Mouse (Mus musculus) MN1 (cell line): Measurements from ENCODE around the gene Gm9999.

Source experiments
- DNase-seq: peaks from one replicate; pipeline ENCODE4 v3.0.0-alpha.2; 2016; ENCODE audit warnings: low spot score

Gene Gm9999

DNA sequence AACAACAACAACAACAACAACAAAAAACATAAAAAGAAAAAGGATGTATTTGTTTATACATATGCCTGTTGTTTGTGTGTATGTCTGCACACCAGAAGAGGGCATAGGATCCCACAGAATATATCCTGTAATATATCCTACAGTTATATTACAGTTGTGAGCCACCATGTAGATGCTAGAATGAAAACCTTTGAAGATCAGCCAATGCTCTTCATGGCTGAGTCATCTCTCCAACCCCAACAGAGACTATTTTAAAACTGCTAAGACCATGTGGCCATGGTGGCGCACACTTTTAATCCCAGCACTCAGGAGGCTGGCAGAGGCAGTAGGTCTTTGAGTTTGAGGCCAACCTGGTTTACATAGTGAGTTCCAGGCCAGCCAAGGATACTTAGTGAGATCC lies 44.1 kb downstream of the Gm9999 start:
- no peak for DNase-seq

DNA sequence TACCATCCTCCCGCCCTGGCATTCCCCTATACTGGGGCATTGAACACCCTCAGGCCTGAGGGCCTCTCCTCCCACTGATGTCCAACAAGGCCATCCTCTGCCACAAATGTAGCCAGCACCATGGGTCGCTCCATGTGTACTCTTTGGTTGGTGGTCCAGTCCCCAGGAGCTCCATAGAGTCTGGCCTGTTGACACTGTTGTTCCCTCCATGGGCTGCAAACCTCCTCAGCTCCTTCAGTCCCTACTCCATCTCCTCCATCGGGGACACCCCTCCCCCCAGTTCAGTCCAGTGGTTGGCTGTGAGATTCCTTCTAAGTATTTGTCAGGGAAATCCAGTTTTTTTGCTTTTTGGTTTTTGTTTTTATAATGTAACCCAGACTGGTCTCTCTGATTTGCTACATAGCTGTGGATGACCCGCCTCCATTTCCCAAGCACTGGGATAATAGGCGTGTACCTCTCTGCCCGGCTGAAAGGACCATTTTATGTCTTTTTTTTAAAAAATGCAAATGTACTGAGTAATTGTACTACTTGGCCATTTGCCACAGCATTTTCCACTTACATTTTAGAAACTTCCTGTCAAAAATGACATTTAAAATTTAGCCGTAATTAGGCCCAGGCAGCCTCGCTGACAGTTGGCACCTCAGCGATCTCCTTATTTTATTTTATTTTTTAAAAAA lies 47.3 kb downstream of the Gm9999 start:
- no peak for DNase-seq

DNA sequence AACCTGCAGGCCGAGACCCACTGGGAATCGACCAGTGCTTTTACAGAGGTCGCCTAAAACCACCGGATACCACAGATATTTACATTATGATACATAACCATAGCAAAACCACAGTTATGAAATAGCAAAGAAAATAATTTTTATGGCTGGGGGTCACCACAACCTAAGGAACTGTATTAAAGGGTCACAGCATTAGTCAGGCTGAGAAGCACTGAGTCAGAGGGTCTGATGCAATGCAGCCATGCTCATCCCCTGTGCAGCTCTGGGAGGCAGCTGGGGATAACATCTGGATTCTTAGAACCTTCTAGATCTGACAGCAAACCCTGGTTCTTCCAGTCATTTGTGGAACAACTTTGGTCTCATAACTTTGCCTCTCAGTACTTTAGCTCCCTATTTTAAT lies 48.0 kb downstream of the Gm9999 start:
- no peak for DNase-seq

DNA sequence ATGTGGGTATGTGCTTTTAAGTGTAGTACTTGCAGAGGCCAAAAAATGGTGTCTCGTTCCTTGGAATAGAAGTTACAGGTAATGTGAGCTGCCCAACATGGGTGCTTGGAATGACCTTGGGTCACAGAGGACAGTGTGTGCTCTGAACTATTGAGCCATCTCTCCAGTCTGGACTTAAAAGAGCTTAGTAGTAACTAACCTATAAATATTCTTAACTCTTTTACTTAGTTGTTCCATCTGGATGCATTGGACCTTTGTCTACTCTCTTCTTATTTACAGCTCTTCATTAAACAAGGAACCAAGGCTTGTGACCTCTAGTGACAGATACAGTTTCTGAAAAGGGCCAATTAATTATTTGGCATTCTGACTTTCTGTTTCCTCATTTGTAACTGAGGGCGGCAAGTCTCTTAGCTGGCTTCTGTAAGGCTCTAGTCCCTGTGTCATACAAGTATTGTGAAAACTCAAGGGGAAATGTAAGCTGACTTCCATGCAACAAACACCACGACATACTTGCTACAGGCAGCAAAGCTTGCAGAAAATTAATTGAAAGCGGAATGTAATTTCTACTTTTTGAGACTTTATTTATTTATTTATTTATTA lies 51.5 kb downstream of the Gm9999 start:
- no peak for DNase-seq

DNA sequence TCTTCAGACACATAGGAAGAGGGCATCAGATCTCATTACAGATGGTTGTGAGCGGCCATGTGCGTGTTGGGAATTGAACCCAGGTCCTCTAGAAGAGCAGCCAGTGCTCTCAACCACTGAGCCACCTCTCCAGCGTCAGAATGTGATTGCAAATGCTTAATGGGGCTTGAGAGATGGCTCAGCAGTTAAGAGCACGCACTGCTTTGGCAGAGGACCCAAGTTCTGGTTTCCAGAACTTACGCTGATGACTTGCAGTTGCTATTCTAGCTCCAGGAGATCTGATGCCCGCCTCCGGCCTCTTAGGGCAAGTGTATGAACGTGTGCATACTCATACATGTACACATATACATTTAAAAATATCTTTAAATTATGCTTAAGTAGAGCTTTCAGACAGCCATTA lies 52.0 kb downstream of the Gm9999 start:
- no peak for DNase-seq
